Mouse (Mus musculus) urinary bladder, adult 2 months (tissue): Measurements from ENCODE around the gene Ptpdc1. TPM values are rescaled to one million over a fixed set of nuclear protein-coding genes. Genes with fewer than 3 reads are reported as not detected.

Experiments used
- DNase-seq: peaks from one replicate; pipeline ENCODE4 v3.0.0; 2022; ENCODE audit warnings: low spot score
- polyA plus RNA-seq: library from polyadenylated mRNA; depleted of rRNA; stranded (reverse); fragments of >200 nt; gene quantifications from 2 replicates; pipeline ENCODE4 v1.2.3, GENCODE M21; 2012; rRNA removed

Gene Ptpdc1
- polyA plus RNA-seq, 1 experiment, result 4.5 TPM

- peak; percentile 98 for DNase-seq
Observed at GRCm38 (mm10) chr13:48546330-48546917, 79.0 kb downstream of the Ptpdc1 start.

- DNase-seq, result peak; percentile 84
Observed at GRCm38 (mm10) chr13:48545476-48546281, 79.8 kb downstream of the Ptpdc1 start.

- no peak for DNase-seq
Observed at GRCm38 (mm10) chr13:48544867-48545266, 80.6 kb downstream of the Ptpdc1 start.

GRCm38 (mm10) chr13:48544391-48544790 is 81.1 kb downstream of the Ptpdc1 start:
- no peak for DNase-seq

- no peak for DNase-seq
Observed at GRCm38 (mm10) chr13:48540488-48540887, 85.0 kb downstream of the Ptpdc1 start.

GRCm38 (mm10) chr13:48533441-48533840 is 92.0 kb downstream of the Ptpdc1 start:
- no peak for DNase-seq

GRCm38 (mm10) chr13:48531448-48531847 is 94.0 kb downstream of the Ptpdc1 start:
- no peak for DNase-seq

GRCm38 (mm10) chr13:48530685-48531084 is 94.8 kb downstream of the Ptpdc1 start:
- DNase-seq, result no peak

- no peak for DNase-seq
Observed at GRCm38 (mm10) chr13:48529028-48529427, 96.4 kb downstream of the Ptpdc1 start.

GRCm38 (mm10) chr13:48528123-48528871 is 97.2 kb downstream of the Ptpdc1 start:
- DNase-seq, result no peak

Other genes starting within 250 kb of the Ptpdc1 start
- 7.5 and 9.8 TPM in 2 replicates for gene Zfp169, start 112.2 kb downstream of the Ptpdc1 start, polyA plus RNA-seq
- 0.22 and 0.25 TPM in 2 replicates for gene A830005F24Rik, start 112.1 kb downstream of the Ptpdc1 start, polyA plus RNA-seq
- gene Barx1, start 37.3 kb upstream of the Ptpdc1 start, polyA plus RNA-seq, result not detected in 2 replicates
- 15.9 and 27.2 TPM in 2 replicates for gene Phf2, start 245.5 kb upstream of the Ptpdc1 start, polyA plus RNA-seq